Mouse (Mus musculus) limb, embryonic 13.5 days (tissue): ENCODE measurements around the gene Olfr1280. TPM values are rescaled to one million over a fixed set of nuclear protein-coding genes. Genes with fewer than 3 reads are reported as not detected.
"Not testable (repeated sequence)": the region's sequence is repeated elsewhere in the genome, so short reads cannot be mapped to it uniquely, and the experiment has no call there.

Experiments used
- ATAC-seq: fragments of 200-750 bp; cut with Nextera tagmentation; 2 replicates; pipeline ENCODE4 v1.8.0; 2017; ENCODE audit warnings: low read depth, moderate number of reproducible peaks, moderate TSS enrichment; ENCODE audit not compliant: low FRiP score
- H3K27ac ChIP-seq: fragments of 300-500 bp; sonication (generic); 2 replicates; pipeline ENCODE4 v1.5.1; 2015; ENCODE audit warnings: inconsistent platforms, mild to moderate bottlenecking, moderate library complexity
- H3K27me3 ChIP-seq: fragments of 300-500 bp; sonication (generic); 2 replicates; pipeline ENCODE4 v1.6.1; 2015; ENCODE audit warnings: mild to moderate bottlenecking, inconsistent platforms
- H3K36me3 ChIP-seq: fragments of 300-500 bp; sonication (generic); 2 replicates; pipeline ENCODE4 v1.6.1; 2015; ENCODE audit warnings: inconsistent platforms, mild to moderate bottlenecking, moderate library complexity
- H3K4me1 ChIP-seq: fragments of 300-500 bp; sonication (generic); 2 replicates; pipeline ENCODE4 v1.6.1; 2015; ENCODE audit warnings: inconsistent platforms
- H3K4me2 ChIP-seq: fragments of 300-500 bp; sonication (generic); replicated peaks from 2 replicates; pipeline ENCODE4 v1.6.1; 2015; ENCODE audit warnings: inconsistent platforms, mild to moderate bottlenecking, moderate library complexity
- H3K4me3 ChIP-seq: fragments of 300-500 bp; sonication (generic); 2 replicates; pipeline ENCODE4 v1.5.1; 2015; ENCODE audit warnings: moderate library complexity, mild to moderate bottlenecking, inconsistent platforms
- H3K9ac ChIP-seq: fragments of 300-500 bp; sonication (generic); 2 replicates; pipeline ENCODE4 v1.6.1; 2015; ENCODE audit warnings: mild to moderate bottlenecking, inconsistent platforms
- H3K9me3 ChIP-seq: fragments of 300-500 bp; sonication (generic); 2 replicates; pipeline ENCODE4 v1.6.1; 2016; ENCODE audit warnings: inconsistent platforms
- WGBS: fragments of 180-500 bp; shearing (Covaris S2); methylation state at CpG from one replicate; pipeline ENCODE4 v1.1.7; 2015; 5-methylcytosine and 5-hydroxymethylcytosine counted together
- polyA plus RNA-seq: library from polyadenylated mRNA; unstranded; fragments of >200 nt; fragmentation: Nextera tagmentation; extraction: Ambion mirVana; gene quantifications from 2 replicates; pipeline ENCODE4 v1.2.1, GENCODE M21; 2015

The Olfr1280 gene
- not detected in 2 replicates for polyA plus RNA-seq

- H3K9ac ChIP-seq = no peak within 1 kb of the TSS
Measured at GRCm38 (mm10) chr2:111313717-111314116, at the start of gene Olfr1280. Gene Olfr1280 (plus strand): TSS chr2:111314017.

GRCm38 (mm10) chr2:111274006-111274405 is 39.8 kb upstream of the Olfr1280 start, which contains the start of gene Olfr1277:
Gene Olfr1277 (minus strand): TSS chr2:111274106.
- Histone ChIP-seq H3K4me2 (no peak within 1 kb of the TSS), H3K36me3 (no peaks in the 10 kb centered on the region), H3K4me1 (no peaks in the 10 kb centered on the region), H3K4me3 (no peak within 1 kb of the TSS), H3K9me3 (no peaks in the 10 kb centered on the region), H3K9ac (no peak within 1 kb of the TSS), H3K27me3 (no peaks in the 10 kb centered on the region), H3K27ac (no peak within 1 kb of the TSS)
- WGBS = 78% methylated on average over 2 of the region's 2 CpGs
- ATAC-seq = no peak

More at GRCm38 (mm10) chr2:111313717-111314116, at the start of gene Olfr1280:
- H3K27me3 ChIP-seq = no peaks in the 10 kb centered on the region
- H3K4me1 ChIP-seq = no peaks in the 10 kb centered on the region
- no peaks in the 10 kb centered on the region for H3K36me3 ChIP-seq
- no peak within 1 kb of the TSS for H3K27ac ChIP-seq
- H3K4me3 ChIP-seq = no peak within 1 kb of the TSS
- ATAC-seq = no peak
- H3K9me3 ChIP-seq = no peaks in the 10 kb centered on the region
- H3K4me2 ChIP-seq = no peak within 1 kb of the TSS

GRCm38 (mm10) chr2:111289836-111290235 is 24.0 kb upstream of the Olfr1280 start, which contains the start of gene Olfr1278:
Gene Olfr1278 (plus strand): TSS chr2:111290136.
- Histone ChIP-seq H3K4me3 (no peak within 1 kb of the TSS), H3K4me2 (no peak within 1 kb of the TSS), H3K9ac (no peak within 1 kb of the TSS), H3K4me1 (no peaks in the 10 kb centered on the region), H3K36me3 (no peaks in the 10 kb centered on the region), H3K9me3 (no peaks in the 10 kb centered on the region), H3K27ac (no peak within 1 kb of the TSS), H3K27me3 (no peaks in the 10 kb centered on the region)
- no peak for ATAC-seq

GRCm38 (mm10) chr2:111298541-111298940 is 15.3 kb upstream of the Olfr1280 start:
- Histone ChIP-seq H3K4me2 (no peak overlapping the region), H3K36me3 (no peaks in the 10 kb centered on the region), H3K4me1 (no peaks in the 10 kb centered on the region), H3K27me3 (no peaks in the 10 kb centered on the region), H3K9me3 (no peaks in the 10 kb centered on the region), H3K4me3 (no peak overlapping the region), H3K27ac (no peak overlapping the region), H3K9ac (no peak overlapping the region)
- ATAC-seq = no peak

- no peak within 1 kb of the TSS for H3K4me2 ChIP-seq
- H3K9ac ChIP-seq = no peak within 1 kb of the TSS
- H3K9me3 ChIP-seq = no peaks in the 10 kb centered on the region
- no peak within 1 kb of the TSS for H3K4me3 ChIP-seq
- H3K27ac ChIP-seq = no peak within 1 kb of the TSS
- H3K36me3 ChIP-seq = no peaks in the 10 kb centered on the region
- ATAC-seq = no peak
- H3K27me3 ChIP-seq = no peaks in the 10 kb centered on the region
- H3K4me1 ChIP-seq = no peaks in the 10 kb centered on the region
Measured at GRCm38 (mm10) chr2:111300374-111300773, 13.4 kb upstream of the Olfr1280 start, which contains the start of gene Olfr1279. Gene Olfr1279 (plus strand): TSS chr2:111300635.

GRCm38 (mm10) chr2:111326220-111326619 is 12.4 kb downstream of the Olfr1280 start, which contains the start of gene Olfr1281:
Gene Olfr1281 (plus strand): TSS chr2:111326520.
- no peak within 1 kb of the TSS for H3K4me3 ChIP-seq
- no peak within 1 kb of the TSS for H3K27ac ChIP-seq
- 69% methylated on average over 2 of the region's 2 CpGs for WGBS
- H3K27me3 ChIP-seq = no peaks in the 10 kb centered on the region
- no peaks in the 10 kb centered on the region for H3K36me3 ChIP-seq
- H3K4me2 ChIP-seq = no peak within 1 kb of the TSS
- no peaks in the 10 kb centered on the region for H3K9me3 ChIP-seq
- H3K4me1 ChIP-seq = no peaks in the 10 kb centered on the region
- ATAC-seq = no peak
- H3K9ac ChIP-seq = no peak within 1 kb of the TSS

GRCm38 (mm10) chr2:111333721-111334120 is 19.9 kb downstream of the Olfr1280 start:
- 86% methylated on average over 5 of the region's 5 CpGs for WGBS
- H3K4me3 ChIP-seq, H3K4me1 ChIP-seq, H3K27me3 ChIP-seq, H3K9ac ChIP-seq, H3K27ac ChIP-seq, H3K9me3 ChIP-seq, H3K36me3 ChIP-seq, ATAC-seq, H3K4me2 ChIP-seq: not testable (repeated sequence)

- 72% methylated on average over 2 of the region's 2 CpGs for WGBS
- no peak within 1 kb of the TSS for H3K4me3 ChIP-seq
- ATAC-seq = no peak
- no peak within 1 kb of the TSS for H3K4me2 ChIP-seq
- H3K9ac ChIP-seq = no peak within 1 kb of the TSS
- no peaks in the 10 kb centered on the region for H3K9me3 ChIP-seq
- H3K27me3 ChIP-seq = no peaks in the 10 kb centered on the region
- no peaks in the 10 kb centered on the region for H3K36me3 ChIP-seq
- H3K4me1 ChIP-seq = no peaks in the 10 kb centered on the region
- H3K27ac ChIP-seq = no peak within 1 kb of the TSS
Measured at GRCm38 (mm10) chr2:111335976-111336375, 22.2 kb downstream of the Olfr1280 start, which contains the start of gene Olfr1282. Gene Olfr1282 (minus strand): TSS chr2:111336076.

GRCm38 (mm10) chr2:111366490-111366889 is 52.7 kb downstream of the Olfr1280 start, which contains the start of gene Olfr1283:
Gene Olfr1283 (plus strand): TSS chr2:111366790.
- Histone ChIP-seq H3K9me3 (no peaks in the 10 kb centered on the region), H3K4me1 (no peaks in the 10 kb centered on the region), H3K4me3 (no peak within 1 kb of the TSS), H3K9ac (no peak within 1 kb of the TSS), H3K27ac (no peak within 1 kb of the TSS), H3K4me2 (no peak within 1 kb of the TSS), H3K36me3 (no peaks in the 10 kb centered on the region), H3K27me3 (no peaks in the 10 kb centered on the region)
- no peak for ATAC-seq
- whole genome bisulfite sequencing = 76% methylated on average over 2 of the region's 2 CpGs

- H3K9ac ChIP-seq = no peak within 1 kb of the TSS
- no peak within 1 kb of the TSS for H3K4me2 ChIP-seq
- no peaks in the 10 kb centered on the region for H3K4me1 ChIP-seq
- H3K4me3 ChIP-seq = no peak within 1 kb of the TSS
- no peak for ATAC-seq
- no peaks in the 10 kb centered on the region for H3K27me3 ChIP-seq
- H3K9me3 ChIP-seq = no peaks in the 10 kb centered on the region
- no peaks in the 10 kb centered on the region for H3K36me3 ChIP-seq
- WGBS = 87% methylated on average over 1 of the region's 1 CpGs
- H3K27ac ChIP-seq = no peak within 1 kb of the TSS
Measured at GRCm38 (mm10) chr2:111375222-111375621, 61.4 kb downstream of the Olfr1280 start, which contains the start of gene Olfr1284. Gene Olfr1284 (plus strand): TSS chr2:111375522.

Other genes with a start within 250 kb of the Olfr1280 start
- not detected in 2 replicates for gene Gm13941, start 208.0 kb upstream of the Olfr1280 start, polyA plus RNA-seq
- gene Gm15130, start 161.1 kb upstream of the Olfr1280 start, polyA plus RNA-seq = not detected in 2 replicates
- gene 4930430A15Rik, start 84.4 kb upstream of the Olfr1280 start, polyA plus RNA-seq = not detected in 2 replicates
- gene Olfr1275, start 78.7 kb upstream of the Olfr1280 start, polyA plus RNA-seq = not detected in 2 replicates
- not detected in 2 replicates for gene Olfr1276, start 59.5 kb upstream of the Olfr1280 start, polyA plus RNA-seq
- not detected in 2 replicates for gene Olfr1277, start 39.9 kb upstream of the Olfr1280 start, polyA plus RNA-seq
- not detected in 2 replicates for gene Olfr1278, start 23.9 kb upstream of the Olfr1280 start, polyA plus RNA-seq
- not detected in 2 replicates for gene Olfr1279, start 13.4 kb upstream of the Olfr1280 start, polyA plus RNA-seq
- gene Olfr1281, start 12.5 kb downstream of the Olfr1280 start, polyA plus RNA-seq = not detected in 2 replicates
- gene Olfr1282, start 22.1 kb downstream of the Olfr1280 start, polyA plus RNA-seq = not detected in 2 replicates
- gene Olfr1283, start 52.8 kb downstream of the Olfr1280 start, polyA plus RNA-seq = not detected in 2 replicates
- not detected in 2 replicates for gene Olfr1284, start 61.5 kb downstream of the Olfr1280 start, polyA plus RNA-seq
- gene Olfr1286, start 109.1 kb downstream of the Olfr1280 start, polyA plus RNA-seq = not detected in 2 replicates
- not detected in 2 replicates for gene Olfr1287, start 135.1 kb downstream of the Olfr1280 start, polyA plus RNA-seq
- not detected in 2 replicates for gene Olfr1288, start 160.1 kb downstream of the Olfr1280 start, polyA plus RNA-seq
- gene Olfr1289, start 166.8 kb downstream of the Olfr1280 start, polyA plus RNA-seq = not detected in 2 replicates
- gene Olfr1290, start 179.8 kb downstream of the Olfr1280 start, polyA plus RNA-seq = not detected in 2 replicates
- not detected in 2 replicates for gene Olfr1291-ps1, start 183.2 kb downstream of the Olfr1280 start, polyA plus RNA-seq
- gene Olfr1293-ps, start 211.2 kb downstream of the Olfr1280 start, polyA plus RNA-seq = not detected in 2 replicates
- not detected in 2 replicates for gene Olfr1294, start 226.3 kb downstream of the Olfr1280 start, polyA plus RNA-seq